Mouse (Mus musculus) embryo, embryonic 11 days (tissue): ENCODE results near the gene Aldh8a1.

Experiments used
- DNase-seq: peaks from one replicate; pipeline ENCODE4 v3.0.0-alpha.2; 2015

Gene Aldh8a1

DNA sequence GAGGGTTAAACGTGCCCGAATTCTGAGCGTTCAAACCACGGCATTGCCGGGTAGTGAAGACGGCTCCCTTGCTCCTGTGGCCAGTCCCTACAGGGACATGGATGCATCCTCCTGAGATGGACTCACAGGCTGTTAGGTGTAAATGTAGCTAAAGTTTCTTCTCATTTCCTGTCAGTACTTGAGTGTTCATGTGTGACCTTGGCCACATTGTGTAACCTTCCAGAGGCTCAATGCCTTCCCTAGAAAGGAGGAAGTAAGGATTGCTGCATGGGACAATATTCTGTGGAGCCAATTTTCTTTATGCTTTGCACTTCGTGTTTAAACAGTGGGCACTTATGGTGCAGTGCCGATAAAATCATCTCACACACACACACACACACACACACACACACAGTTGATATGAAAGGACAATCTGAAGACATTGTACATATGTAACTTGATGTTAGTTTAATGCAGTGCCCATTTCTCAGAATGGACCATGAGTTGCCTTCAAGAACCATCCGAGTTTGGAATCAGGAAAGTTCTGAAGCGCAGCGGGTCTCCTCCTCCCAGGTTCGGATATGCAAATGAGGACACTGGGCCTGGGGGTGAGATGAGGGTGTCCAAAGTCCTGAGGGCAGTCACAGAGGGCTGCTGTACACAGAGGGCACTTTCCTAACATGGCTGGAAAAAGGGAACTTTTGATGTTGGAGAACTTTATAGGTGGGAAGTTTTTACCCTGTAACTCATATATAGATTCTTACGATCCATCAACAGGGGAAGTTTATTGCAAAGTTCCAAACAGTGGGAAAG, at the start of gene Aldh8a1:
Aldh8a1 (plus strand) TSS at position 610 of the 792 bp plus-strand sequence.
- no peak for DNase-seq

DNA sequence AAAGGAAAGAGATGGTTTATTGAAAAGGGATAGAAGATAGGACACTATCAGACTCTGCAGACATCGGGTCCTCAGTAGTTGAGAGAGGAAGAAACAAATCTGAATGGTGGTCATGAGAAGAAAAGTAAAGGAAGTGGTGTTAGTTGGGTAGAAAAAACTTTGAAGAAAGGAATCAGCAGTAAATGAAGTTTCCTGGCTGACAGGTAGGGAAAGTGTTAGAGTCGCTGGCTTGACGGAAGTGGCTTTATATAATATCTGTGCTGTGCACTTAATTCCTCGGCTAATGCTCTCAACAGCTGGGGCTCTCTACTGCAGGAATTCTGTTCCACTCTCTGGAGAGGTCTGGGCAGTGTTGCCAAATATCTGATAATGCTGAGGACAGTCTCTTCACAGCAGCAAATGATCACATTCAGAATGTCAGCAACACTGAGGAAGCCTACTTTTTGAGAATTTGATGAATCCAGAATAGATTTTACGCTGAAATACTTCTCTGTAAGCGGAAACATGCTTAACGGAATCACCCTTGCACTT, 49.4 kb upstream of the Aldh8a1 start:
- DNase-seq: no peak

- DNase-seq: no peak
These were observed 42.6 kb upstream of the Aldh8a1 start for GRCm38 (mm10) chr10:21334349-21335105.

GRCm38 (mm10) chr10:21335534-21335933, 41.6 kb upstream of the Aldh8a1 start:
- no peak for DNase-seq

DNA sequence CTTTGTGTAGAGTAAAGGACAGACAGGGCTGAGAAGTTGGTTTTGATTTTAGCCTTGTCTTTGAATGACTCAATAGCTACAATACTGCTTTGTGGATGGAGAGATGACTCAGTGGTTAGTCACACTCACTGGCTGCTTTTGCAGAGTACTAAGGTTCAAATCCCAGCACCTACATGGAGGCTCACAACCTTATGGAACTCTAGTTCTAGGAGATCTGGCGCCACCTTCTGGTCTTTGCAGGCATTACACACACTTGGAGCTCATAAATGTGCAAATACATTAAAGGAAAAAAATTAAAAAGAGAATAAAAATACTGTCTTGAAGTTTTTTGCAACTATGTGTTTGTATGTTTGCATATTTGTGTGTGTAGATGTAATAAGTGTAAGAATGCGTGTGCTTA, 39.9 kb upstream of the Aldh8a1 start:
- peak; percentile 24 for DNase-seq

DNA sequence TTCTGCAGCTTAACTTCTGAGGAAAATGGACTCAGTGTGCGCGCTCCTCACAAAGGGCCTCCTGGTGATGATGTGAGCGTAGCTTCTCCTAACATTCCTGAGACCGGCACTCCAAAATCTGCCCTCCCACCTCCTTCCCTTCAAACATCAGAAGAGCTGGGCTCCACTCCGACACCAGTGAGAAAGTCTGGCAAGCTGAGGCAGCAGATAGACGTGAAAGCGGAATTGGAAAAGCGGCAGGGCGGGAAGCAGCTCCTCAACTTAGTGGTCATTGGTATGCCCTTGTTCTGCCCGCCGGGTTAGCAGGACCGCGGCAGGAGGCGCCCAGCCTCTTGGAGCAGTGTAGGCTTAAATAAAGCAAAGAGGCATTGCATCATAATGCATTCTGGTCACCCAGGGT, 35.4 kb upstream of the Aldh8a1 start:
- DNase-seq: no peak

- DNase-seq: no peak
These were observed 34.6 kb upstream of the Aldh8a1 start for GRCm38 (mm10) chr10:21342331-21343005.

DNA sequence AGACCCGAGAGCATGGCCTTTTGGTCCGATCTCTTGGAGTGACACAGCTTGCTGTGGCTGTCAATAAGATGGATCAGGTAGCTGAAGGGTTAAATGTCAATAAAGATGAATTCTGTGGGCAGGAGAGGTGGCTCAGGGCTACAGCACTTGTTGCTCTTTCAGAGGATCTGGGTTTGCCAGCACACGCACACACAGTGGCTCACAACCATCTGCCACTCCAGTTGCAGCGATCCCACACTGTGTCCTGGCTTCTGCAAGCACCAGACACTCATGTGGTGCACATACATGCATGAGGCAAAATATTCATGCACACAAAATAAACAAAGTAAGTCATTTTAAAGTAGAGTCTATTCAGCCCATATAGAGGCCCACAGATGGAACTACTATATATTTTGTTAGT, 29.8 kb upstream of the Aldh8a1 start:
- no peak for DNase-seq

DNA sequence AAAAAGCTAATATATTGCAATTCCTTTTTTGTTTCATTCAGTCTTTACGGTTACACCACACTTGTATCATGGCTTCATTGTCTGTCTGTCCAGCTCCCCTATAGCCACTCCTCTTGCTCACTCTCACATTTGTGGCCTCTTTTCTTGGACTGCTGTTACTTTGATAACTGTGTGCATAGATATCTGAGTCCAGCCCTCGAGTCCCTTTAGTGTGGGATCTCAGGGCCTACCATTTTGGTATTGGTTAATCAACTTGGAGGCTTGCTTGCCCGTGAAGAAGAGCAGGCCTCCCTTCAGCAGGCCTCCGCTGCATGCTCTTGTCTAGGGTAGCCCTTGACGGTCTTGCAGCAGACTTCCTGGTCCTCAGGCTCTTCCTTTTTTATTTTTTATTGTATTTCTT, 27.6 kb upstream of the Aldh8a1 start:
- no peak for DNase-seq

GRCm38 (mm10) chr10:21349946-21350345, 27.1 kb upstream of the Aldh8a1 start:
- DNase-seq: no peak

DNA sequence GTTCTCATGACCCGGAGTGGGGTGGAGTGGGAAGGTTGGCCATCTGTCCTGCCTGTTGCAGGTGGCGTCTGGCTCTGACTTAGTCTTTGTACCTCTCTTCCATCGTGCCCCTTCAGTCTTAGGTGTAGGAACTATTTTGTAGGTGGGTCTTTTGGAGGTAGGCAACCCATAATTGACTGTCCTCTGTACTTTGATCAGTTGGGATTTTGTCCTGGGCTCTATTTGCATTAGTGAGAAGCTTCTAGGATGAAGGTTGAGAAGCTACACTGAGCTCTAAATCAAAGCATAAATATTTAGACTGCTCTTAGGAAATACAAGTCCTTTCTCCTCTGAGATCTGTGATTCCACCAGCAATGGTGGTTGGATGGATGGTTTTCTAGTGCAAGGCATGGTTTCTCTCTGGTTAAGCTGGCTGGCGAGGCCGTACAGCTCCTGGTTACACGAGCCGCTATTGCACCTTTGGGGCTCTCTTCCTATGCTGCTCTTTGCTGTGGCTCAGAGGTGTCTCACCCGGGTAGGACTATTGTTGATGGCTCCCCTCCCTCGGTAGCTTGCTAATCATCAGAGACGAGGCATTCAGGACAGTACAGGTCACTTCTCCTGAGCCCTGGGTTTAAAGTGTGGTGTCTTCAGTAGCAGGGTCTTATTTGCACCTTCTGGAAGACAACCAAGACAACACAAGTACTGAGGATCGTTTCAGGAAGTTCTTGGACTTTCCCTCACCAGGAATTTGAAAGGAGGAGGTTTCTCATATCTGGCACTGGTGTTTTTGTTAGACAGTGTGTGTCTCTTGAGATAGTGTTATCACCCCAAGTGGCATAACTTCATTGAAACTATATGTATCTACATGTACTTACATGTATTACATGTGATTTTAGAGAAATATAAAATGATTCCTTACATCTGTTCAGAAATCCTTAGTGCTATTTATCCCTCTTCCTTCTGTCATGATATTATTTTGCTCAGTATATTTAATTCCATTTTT, 26.3 kb upstream of the Aldh8a1 start:
- DNase-seq: no peak

GRCm38 (mm10) chr10:21351766-21352165, 25.3 kb upstream of the Aldh8a1 start:
- no peak for DNase-seq

GRCm38 (mm10) chr10:21353890-21354289, 23.2 kb upstream of the Aldh8a1 start:
- DNase-seq: no peak

DNA sequence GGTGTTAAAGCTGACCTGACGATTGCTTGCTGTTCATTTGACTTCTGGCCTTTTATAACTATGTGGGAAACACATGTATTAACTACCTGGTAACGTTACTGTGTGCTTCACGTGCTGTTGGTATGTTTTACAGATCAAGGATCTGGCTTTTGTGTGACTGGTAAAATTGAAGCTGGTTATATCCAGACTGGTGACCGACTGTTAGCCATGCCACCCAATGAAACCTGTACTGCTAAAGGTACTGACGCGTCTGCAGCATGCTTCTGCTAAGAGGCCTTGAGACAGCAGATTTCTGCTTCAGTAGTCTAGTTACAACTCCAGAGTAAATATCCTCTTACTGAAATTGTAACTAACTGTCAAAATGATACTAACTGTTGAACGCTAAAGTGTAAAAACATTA, 22.6 kb upstream of the Aldh8a1 start:
- no peak for DNase-seq

GRCm38 (mm10) chr10:21357986-21358385, 19.1 kb upstream of the Aldh8a1 start:
- DNase-seq: no peak

- no peak for DNase-seq
These were observed 18.0 kb upstream of the Aldh8a1 start for GRCm38 (mm10) chr10:21359086-21359485.

GRCm38 (mm10) chr10:21361871-21362270, 15.2 kb upstream of the Aldh8a1 start:
- no peak for DNase-seq

DNA sequence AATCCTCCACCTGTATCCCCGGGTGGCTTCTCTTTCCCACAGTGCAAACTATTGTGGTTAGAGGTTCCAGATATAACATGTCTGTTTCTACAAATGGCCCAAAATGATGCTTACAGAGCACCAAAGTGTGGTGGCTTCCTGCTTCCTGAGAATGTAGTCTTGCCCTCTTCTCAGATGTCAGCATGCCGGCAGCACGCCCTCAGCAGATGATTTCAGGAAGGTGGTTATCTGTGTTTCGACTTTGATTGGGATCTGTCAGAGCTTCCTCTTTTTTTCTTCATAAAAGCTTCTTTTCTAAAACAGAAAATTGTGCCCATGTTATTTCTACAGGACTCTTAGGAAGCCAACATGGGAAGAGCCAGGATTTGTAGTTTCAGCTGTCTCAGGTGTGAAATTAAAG, 13.8 kb upstream of the Aldh8a1 start:
- no peak for DNase-seq

- DNase-seq: no peak
These were observed 12.1 kb upstream of the Aldh8a1 start for GRCm38 (mm10) chr10:21364946-21365345.

- DNase-seq: no peak
These were observed 11.2 kb upstream of the Aldh8a1 start for GRCm38 (mm10) chr10:21365897-21366296.

GRCm38 (mm10) chr10:21366471-21366870, 10.6 kb upstream of the Aldh8a1 start:
- DNase-seq: no peak

- DNase-seq: no peak
These were observed 9.6 kb upstream of the Aldh8a1 start for GRCm38 (mm10) chr10:21367481-21367880.
